Mouse (Mus musculus) limb, embryonic 12.5 days (tissue): ENCODE data around the gene Slc25a43. TPM values are rescaled to one million over a fixed set of nuclear protein-coding genes. Genes with fewer than 3 reads are reported as not detected.

Experiments
- ATAC-seq: fragments of 200-750 bp; cut with Nextera tagmentation; 2 replicates; pipeline ENCODE4 v1.8.0; 2017; ENCODE audit warnings: low read depth, moderate TSS enrichment; ENCODE audit not compliant: insufficient number of reproducible peaks, insufficient read depth, low FRiP score, low TSS enrichment
- H3K27ac ChIP-seq: fragments of 300-500 bp; sonication (generic); 2 replicates; pipeline ENCODE4 v1.5.1; 2016; ENCODE audit warnings: mild to moderate bottlenecking, moderate library complexity
- H3K27me3 ChIP-seq: fragments of 300-500 bp; sonication (generic); 2 replicates; pipeline ENCODE4 v1.6.1; 2016; ENCODE audit warnings: mild to moderate bottlenecking, moderate library complexity
- H3K36me3 ChIP-seq: fragments of 300-500 bp; sonication (generic); 2 replicates; pipeline ENCODE4 v1.6.1; 2016; ENCODE audit warnings: mild to moderate bottlenecking, moderate library complexity
- H3K4me1 ChIP-seq: fragments of 300-500 bp; sonication (generic); replicated peaks from 2 replicates; pipeline ENCODE4 v1.6.1; 2016
- H3K4me2 ChIP-seq: fragments of 300-500 bp; sonication (generic); 2 replicates; pipeline ENCODE4 v1.6.1; 2016; ENCODE audit warnings: mild to moderate bottlenecking, moderate library complexity
- H3K4me3 ChIP-seq: fragments of 300-500 bp; sonication (generic); replicated peaks from 2 replicates; pipeline ENCODE4 v1.5.1; 2016; ENCODE audit warnings: mild to moderate bottlenecking
- H3K9ac ChIP-seq: fragments of 300-500 bp; sonication (generic); replicated peaks from 2 replicates; pipeline ENCODE4 v1.6.1; 2016; ENCODE audit warnings: mild to moderate bottlenecking, moderate library complexity
- H3K9me3 ChIP-seq: fragments of 300-500 bp; sonication (generic); 2 replicates; pipeline ENCODE4 v1.6.1; 2016; ENCODE audit warnings: mild to moderate bottlenecking, moderate library complexity
- WGBS: fragments of 180-500 bp; shearing (Covaris S2); methylation state at CpG from one replicate; pipeline ENCODE4 v1.1.7; 2016; 5-methylcytosine and 5-hydroxymethylcytosine counted together
- polyA plus RNA-seq: library from polyadenylated mRNA; unstranded; fragments of >200 nt; fragmentation: Nextera tagmentation; extraction: Ambion mirVana; gene quantifications from 2 replicates; pipeline ENCODE4 v1.2.1, GENCODE M21; 2016

The Slc25a43 gene
- polyA plus RNA-seq, 1 experiment from 2014 or later = 1.1 TPM

DNA sequence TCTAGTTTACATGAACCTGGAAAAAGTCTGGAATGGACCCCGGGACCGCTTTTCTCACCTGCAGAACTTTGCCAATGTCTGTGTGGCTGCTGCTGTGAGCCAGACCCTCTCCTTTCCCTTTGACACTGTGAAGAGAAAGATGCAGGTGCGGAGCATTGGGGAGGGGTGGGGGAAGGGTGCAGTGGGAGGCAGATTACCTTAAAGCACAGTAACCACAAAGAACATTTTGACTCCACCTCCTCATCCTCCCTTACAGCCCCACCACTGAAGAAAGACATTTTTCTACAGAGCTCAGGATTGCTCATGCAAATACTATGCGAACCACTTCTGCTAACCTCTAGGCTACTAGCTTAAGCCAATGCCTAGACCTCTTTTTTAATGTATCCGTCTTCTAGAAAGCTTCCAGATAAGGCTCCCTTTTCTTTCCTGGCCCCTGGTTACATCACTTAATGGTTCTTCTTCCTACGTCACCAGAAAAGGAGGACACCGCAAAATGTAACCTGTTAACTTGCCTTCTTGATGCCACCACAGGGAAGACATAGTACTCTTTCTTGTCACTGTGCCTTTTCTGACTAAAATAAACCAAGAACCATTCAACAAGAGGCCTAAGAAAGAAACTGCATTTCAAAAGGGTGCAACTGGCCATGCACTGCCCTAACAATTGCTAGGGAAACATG lies 14.5 kb downstream of the Slc25a43 start:
- no peaks in the 10 kb centered on the region for H3K36me3 ChIP-seq
- H3K27me3 ChIP-seq = no peaks in the 10 kb centered on the region
- 65% methylated on average over 7 of the region's 7 CpGs for WGBS
- H3K4me2 ChIP-seq = no peak overlapping the region
- no peaks in the 10 kb centered on the region for H3K9me3 ChIP-seq
- H3K4me1 ChIP-seq = no peaks in the 10 kb centered on the region
- no peak overlapping the region for H3K27ac ChIP-seq
- H3K9ac ChIP-seq = no peak overlapping the region
- no peak overlapping the region for H3K4me3 ChIP-seq
- no peak for ATAC-seq

DNA sequence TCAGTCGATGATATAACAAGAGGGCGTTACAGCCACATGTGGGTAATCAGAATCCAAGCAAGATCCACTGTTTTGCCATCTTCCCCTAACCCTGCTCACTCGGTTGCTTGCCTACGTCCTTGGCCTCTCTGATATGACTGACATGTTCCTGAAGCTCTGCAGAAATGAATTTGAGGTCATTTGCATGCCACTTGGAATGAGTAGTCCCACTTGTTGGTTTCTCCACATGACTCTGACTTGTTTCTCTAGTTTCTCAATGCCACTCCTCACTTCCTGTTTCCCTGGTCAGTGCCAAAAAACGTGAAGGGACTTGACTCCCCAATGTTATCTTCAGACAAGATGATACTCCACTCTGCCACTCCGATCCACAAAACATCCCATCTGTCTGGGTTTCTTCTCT lies 15.1 kb downstream of the Slc25a43 start:
- 67% methylated on average over 6 of the region's 6 CpGs for WGBS
- no peaks in the 10 kb centered on the region for H3K4me1 ChIP-seq
- H3K4me3 ChIP-seq = no peak overlapping the region
- H3K9ac ChIP-seq = no peak overlapping the region
- no peak for ATAC-seq
- H3K4me2 ChIP-seq = no peak overlapping the region
- H3K36me3 ChIP-seq = no peaks in the 10 kb centered on the region
- H3K27ac ChIP-seq = no peak overlapping the region
- no peaks in the 10 kb centered on the region for H3K27me3 ChIP-seq
- no peaks in the 10 kb centered on the region for H3K9me3 ChIP-seq

DNA sequence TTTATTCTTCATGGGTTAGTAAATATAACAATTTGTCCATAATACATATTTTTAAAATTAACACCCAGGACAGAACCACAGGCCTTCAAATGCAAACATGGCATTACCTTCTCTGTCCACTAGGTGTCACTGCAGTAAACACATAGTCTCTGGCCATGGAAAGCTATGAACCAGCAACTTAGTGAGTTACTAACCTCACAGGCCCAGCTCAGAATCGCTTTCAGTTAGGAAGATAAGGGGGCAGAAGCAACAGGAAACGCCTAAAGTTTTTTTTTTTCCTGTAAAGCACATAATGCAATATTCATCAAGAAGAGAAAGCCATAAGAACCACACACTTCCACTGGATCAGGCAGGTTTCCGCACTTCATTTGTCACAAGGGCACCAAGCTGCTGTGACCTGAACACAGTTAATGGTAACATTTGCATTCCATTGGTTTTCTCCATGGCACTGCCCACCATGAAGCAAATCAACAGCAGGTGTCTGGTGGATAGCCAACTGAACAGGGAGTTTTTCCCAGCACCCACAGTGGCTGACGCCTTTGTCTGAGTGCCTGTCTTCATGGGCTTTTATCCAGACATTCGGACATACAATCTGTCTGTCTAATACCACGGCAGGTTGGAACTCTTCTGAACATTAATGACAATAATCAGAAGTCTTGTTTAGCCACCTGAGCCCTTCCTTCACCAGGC lies 17.6 kb downstream of the Slc25a43 start:
- H3K9ac ChIP-seq = no peak overlapping the region
- H3K27me3 ChIP-seq = no peaks in the 10 kb centered on the region
- H3K4me3 ChIP-seq = no peak overlapping the region
- H3K9me3 ChIP-seq = no peaks in the 10 kb centered on the region
- WGBS = 66% methylated on average over 6 of the region's 6 CpGs
- no peaks in the 10 kb centered on the region for H3K36me3 ChIP-seq
- H3K4me2 ChIP-seq = no peak overlapping the region
- H3K27ac ChIP-seq = no peak overlapping the region
- ATAC-seq = no peak
- no peaks in the 10 kb centered on the region for H3K4me1 ChIP-seq

DNA sequence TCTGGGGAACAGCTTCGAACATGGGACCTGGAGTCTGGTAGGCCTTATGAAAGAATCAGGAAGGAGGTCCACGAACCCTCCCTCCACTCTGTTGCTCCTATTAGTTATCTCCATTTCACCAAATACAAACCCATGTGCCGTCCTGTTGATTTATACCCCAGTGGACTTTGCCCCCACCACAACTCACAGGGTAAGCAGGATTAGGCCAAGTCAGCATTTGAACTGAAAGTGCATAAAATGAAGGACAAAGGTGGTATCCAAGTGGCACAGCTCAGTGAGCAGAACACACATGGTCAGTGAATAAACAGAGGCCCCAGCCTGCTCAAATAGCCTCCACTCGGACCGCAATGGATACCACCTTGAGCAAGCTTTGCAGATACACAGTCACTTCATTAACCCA lies 18.8 kb downstream of the Slc25a43 start:
- no peak overlapping the region for H3K4me2 ChIP-seq
- H3K9ac ChIP-seq = no peak overlapping the region
- no peak for ATAC-seq
- WGBS = 83% methylated on average over 5 of the region's 5 CpGs
- H3K27ac ChIP-seq = no peak overlapping the region
- no peaks in the 10 kb centered on the region for H3K9me3 ChIP-seq
- H3K27me3 ChIP-seq = no peaks in the 10 kb centered on the region
- no peak overlapping the region for H3K4me3 ChIP-seq
- no peaks in the 10 kb centered on the region for H3K4me1 ChIP-seq
- H3K36me3 ChIP-seq = no peaks in the 10 kb centered on the region

DNA sequence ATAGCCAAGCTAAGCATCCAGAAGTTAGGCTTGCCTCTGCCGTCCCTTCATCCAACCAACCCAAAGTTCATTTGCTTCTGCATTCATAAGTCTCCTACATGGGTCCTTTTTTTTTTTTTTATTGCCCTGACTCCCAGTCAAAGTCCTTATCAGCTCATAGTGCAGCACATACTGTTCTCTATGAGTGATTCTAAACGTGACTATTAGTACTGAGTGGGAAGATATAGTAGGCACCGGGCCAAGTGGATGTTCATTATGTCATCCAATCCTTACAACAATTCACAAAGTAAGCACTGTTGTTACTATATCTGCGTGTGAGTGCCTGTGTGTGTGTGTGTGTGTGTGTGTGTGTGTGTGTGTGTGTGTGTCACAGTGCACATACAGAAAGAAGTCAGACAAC lies 19.4 kb downstream of the Slc25a43 start:
- Histone ChIP-seq H3K9ac (no peak overlapping the region), H3K36me3 (no peaks in the 10 kb centered on the region), H3K4me2 (no peak overlapping the region), H3K9me3 (no peaks in the 10 kb centered on the region), H3K4me3 (no peak overlapping the region), H3K27ac (no peak overlapping the region), H3K27me3 (no peaks in the 10 kb centered on the region), H3K4me1 (no peaks in the 10 kb centered on the region)
- no peak for ATAC-seq
- 79% methylated on average over 4 of the region's 4 CpGs for WGBS

DNA sequence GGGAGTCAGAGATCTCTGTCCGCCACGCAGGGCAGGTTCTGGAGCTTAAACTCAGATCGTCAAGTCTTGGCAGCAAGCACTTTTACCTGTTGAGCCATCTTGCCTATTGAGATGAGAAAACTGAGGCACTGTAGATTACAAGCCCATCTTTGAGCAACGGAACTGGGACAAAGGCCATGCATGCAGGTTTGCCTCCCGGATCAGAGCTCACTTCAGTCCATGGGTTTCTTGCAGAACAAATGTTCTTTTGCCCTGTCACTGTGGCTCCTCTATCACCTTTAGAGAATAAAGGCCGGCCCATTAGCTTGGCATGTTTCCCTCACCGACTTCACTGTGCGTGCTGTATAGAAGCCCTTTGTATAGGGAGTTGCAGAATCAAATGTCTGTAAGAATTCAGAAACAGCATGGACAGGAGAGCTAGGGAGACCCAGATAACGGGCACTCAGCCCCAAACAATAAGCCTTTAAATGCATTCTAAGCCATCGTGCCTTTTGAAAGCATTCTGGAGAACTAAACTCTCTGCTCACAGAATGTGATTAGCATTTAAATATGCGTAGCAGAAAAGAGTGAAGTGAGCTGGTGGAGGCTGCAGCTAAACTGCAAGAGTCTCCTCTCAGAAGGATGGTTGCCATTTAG lies 20.0 kb downstream of the Slc25a43 start:
- 57% methylated on average over 11 of the region's 11 CpGs for WGBS
- Histone ChIP-seq H3K36me3 (no peaks in the 10 kb centered on the region), H3K9ac (no peak overlapping the region), H3K4me2 (no peak overlapping the region), H3K27me3 (no peaks in the 10 kb centered on the region), H3K4me3 (no peak overlapping the region), H3K27ac (no peak overlapping the region), H3K4me1 (no peaks in the 10 kb centered on the region), H3K9me3 (no peaks in the 10 kb centered on the region)
- ATAC-seq = no peak

DNA sequence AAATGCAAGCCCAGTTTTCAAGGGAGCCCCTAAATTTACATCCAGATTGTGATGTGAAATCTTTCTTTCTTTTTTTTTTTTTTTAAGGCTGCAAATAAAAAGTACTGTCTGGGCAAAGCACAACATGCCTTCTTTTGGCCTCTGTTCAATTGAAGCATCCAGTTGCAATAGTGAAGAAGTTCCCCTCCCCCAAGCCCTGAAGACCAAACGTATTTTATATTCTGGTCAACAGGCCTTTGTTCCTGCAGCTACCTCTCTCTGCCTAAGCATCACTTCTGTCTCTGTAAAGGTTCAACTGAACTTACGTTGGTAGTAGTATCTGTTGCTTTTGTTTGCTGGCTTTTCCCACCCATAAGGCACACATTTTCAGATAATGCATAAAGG lies 20.5 kb downstream of the Slc25a43 start:
- no peaks in the 10 kb centered on the region for H3K4me1 ChIP-seq
- ATAC-seq = no peak
- H3K27ac ChIP-seq = no peak overlapping the region

DNA sequence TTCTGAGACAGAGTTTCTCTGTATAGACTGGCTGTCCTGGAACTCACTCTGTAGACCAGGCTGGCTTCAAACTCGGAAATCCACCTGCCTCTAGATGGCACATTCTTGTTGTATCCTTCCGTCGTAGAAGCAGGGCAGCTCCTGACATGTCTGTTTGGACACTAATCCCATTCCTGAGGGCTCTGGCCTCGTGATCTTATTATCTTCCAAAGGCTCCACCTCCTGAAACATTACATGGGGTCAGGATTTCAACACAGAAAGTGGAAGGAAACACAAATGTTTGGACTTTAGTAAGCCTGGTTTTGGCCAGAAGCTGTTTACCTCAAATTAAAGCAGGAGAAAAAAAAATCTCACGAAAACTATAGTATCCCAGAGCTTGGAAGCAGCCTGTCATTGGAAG lies 23.9 kb downstream of the Slc25a43 start:
- no peaks in the 10 kb centered on the region for H3K4me1 ChIP-seq
- no peaks in the 10 kb centered on the region for H3K9me3 ChIP-seq
- no peak overlapping the region for H3K4me2 ChIP-seq
- WGBS = 70% methylated on average over 5 of the region's 5 CpGs
- no peak overlapping the region for H3K27ac ChIP-seq
- H3K36me3 ChIP-seq = no peaks in the 10 kb centered on the region
- H3K9ac ChIP-seq = no peak overlapping the region
- no peaks in the 10 kb centered on the region for H3K27me3 ChIP-seq
- no peak for ATAC-seq
- H3K4me3 ChIP-seq = no peak overlapping the region

More for the DNA sequence above, 20.5 kb downstream of the Slc25a43 start:
- no peaks in the 10 kb centered on the region for H3K36me3 ChIP-seq
- H3K27me3 ChIP-seq = no peaks in the 10 kb centered on the region
- no peak overlapping the region for H3K4me2 ChIP-seq
- H3K9ac ChIP-seq = no peak overlapping the region
- WGBS = 39% methylated on average over 2 of the region's 2 CpGs
- H3K4me3 ChIP-seq = no peak overlapping the region
- no peaks in the 10 kb centered on the region for H3K9me3 ChIP-seq

DNA sequence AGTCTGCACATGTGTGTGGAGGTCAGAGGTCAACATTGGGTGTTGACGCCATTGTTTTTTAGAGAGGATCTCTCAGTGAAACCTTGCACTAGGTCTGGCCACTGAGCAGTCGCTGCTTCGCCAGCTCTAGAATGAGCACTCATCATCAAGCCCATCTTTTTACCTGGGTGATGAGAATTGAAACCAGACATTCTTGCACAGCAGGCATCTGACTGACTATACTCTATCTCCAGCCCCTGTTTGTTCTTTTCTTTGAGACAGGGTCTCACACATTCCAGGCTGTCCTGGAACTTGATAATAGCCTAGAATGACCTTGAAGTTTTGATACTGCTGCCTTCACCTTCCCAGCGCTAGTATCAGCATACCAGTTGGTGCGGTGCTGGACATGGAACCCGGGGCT lies 29.1 kb downstream of the Slc25a43 start:
- Histone ChIP-seq H3K4me1 (no peaks in the 10 kb centered on the region), H3K27ac (no peak overlapping the region), H3K36me3 (no peaks in the 10 kb centered on the region), H3K9ac (no peak overlapping the region), H3K4me2 (no peak overlapping the region), H3K9me3 (no peaks in the 10 kb centered on the region), H3K4me3 (no peak overlapping the region), H3K27me3 (no peaks in the 10 kb centered on the region)
- WGBS = 83% methylated on average over 6 of the region's 6 CpGs
- no peak for ATAC-seq

DNA sequence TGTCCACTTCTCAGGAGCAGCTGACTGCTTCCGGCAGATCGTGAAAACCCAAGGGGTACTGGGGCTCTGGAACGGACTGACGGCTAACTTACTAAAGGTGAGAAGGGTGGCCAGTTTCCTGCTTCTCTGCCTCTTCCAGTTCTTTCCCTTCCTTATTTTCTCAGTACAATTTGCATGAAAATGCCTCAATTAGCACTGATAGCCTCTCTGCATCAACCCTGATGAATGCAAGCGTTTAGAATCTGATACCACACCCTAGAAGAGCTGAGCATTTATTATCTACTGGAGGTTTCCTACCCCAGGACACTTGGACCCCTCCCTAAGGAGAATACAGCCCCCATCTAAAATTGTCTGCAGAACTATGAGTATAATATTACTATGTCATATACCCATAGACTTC lies 32.1 kb downstream of the Slc25a43 start:
- Histone ChIP-seq H3K27ac (no peak overlapping the region), H3K4me1 (no peaks in the 10 kb centered on the region), H3K4me2 (no peak overlapping the region), H3K9ac (no peak overlapping the region), H3K27me3 (no peaks in the 10 kb centered on the region), H3K4me3 (no peak overlapping the region), H3K36me3 (no peaks in the 10 kb centered on the region), H3K9me3 (no peaks in the 10 kb centered on the region)
- no peak for ATAC-seq
- 89% methylated on average over 5 of the region's 5 CpGs for WGBS

DNA sequence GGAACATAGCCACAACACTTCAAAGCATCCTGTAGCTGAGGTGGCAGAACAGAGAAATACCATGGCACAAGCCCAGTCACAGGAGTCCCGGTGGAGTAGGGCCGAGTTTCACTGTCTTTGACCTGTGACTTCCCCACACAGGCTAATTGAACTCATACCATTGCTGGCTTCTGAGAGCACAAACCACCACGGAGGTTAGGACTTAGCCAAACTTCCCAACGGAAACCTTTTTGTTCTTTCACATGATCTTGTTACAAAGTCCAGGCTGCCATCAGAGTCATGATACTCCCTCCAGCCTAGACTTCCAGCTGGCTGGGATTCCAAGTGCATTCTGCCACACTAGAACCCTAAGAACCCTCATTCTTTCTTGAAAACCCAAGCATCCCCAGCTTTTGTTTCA lies 34.2 kb downstream of the Slc25a43 start:
- no peak overlapping the region for H3K4me3 ChIP-seq
- H3K4me2 ChIP-seq = no peak overlapping the region
- WGBS = 78% methylated on average over 4 of the region's 4 CpGs
- H3K4me1 ChIP-seq = no peaks in the 10 kb centered on the region
- no peak for ATAC-seq
- no peaks in the 10 kb centered on the region for H3K27me3 ChIP-seq
- no peaks in the 10 kb centered on the region for H3K36me3 ChIP-seq
- H3K27ac ChIP-seq = no peak overlapping the region
- H3K9ac ChIP-seq = no peak overlapping the region
- no peaks in the 10 kb centered on the region for H3K9me3 ChIP-seq
